In the genomic region with DNA sequence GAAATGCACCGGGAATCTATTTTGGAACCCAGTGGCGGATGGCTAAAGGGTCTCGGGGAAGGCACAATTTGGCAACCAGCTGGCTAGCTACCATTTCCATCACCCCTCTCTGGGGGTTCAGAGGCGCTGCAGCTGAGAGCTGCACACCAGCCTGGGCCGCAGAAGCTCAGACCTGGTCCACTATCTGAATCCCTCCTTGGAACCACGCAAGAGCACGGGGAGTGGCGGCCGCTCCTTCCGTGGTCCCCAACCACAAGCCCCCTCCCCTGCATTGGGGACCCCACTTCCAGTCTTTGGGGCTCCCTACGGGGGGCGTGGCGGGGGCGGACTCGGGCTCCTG, we compare ENCODE assay signal across 8 mouse cellular contexts. TPM values are rescaled to one million over a fixed set of nuclear protein-coding genes. Genes with fewer than 3 reads are reported as not detected.
DNase-seq lines count a peak whose midpoint lies in the region; ATAC-seq lines count a peak whose summit lies in the region.
"Had no signal": no experiment of that assay in that cellular context is flagged by ENCODE, and none has a peak within 500 bp of the region (broad histone marks: within the 10 kb centered on the region; RNA-seq: fewer than 3 reads in every experiment).

No protein-coding gene starts in this region.

- WGBS in liver, embryonic 11.5 days = 5% methylated on average over 15 of the region's 15 CpGs
- 2% methylated on average over 15 of the region's 15 CpGs for WGBS in forebrain, embryonic 11.5 days
- 1% methylated on average over 15 of the region's 15 CpGs for WGBS in limb, embryonic 11.5 days
- 2% methylated on average over 15 of the region's 15 CpGs for WGBS in neural tube, embryonic 15.5 days

- no peak overlapping the region for H3K27ac ChIP-seq in liver, embryonic 11.5 days (ENCODE audit: low read depth, low read length)
- H3K27ac ChIP-seq in forebrain, embryonic 11.5 days (ENCODE audit: low read depth, low read length) = no peak overlapping the region
- no peak overlapping the region for H3K27ac ChIP-seq in limb, embryonic 11.5 days (replicated peaks; ENCODE audit: low read depth, low read length)
- H3K27ac ChIP-seq in neural tube, embryonic 15.5 days (replicated peaks) = peak overlapping the region; percentile 90

- DNase-seq in liver, embryonic 11.5 days (ENCODE audit: low spot score) = no peak
- DNase-seq in liver = no peak
- no peak for DNase-seq in forebrain, embryonic 11.5 days (ENCODE audit: low spot score)
- no peak for DNase-seq in limb, embryonic 11.5 days (ENCODE audit: low spot score)
- DNase-seq in left cerebral cortex, postnatal 14 days (ENCODE audit: low spot score in 2 of 2) = no peak
- DNase-seq in ovary, postnatal 14 days (ENCODE audit: low spot score) = no peak
- DNase-seq: kidney, adult 8-10 months had no signal

- no peaks in the 10 kb centered on the region for H3K36me3 ChIP-seq in liver, embryonic 11.5 days (ENCODE audit: control insufficient read depth, insufficient read depth, low read length)
- no peaks in the 10 kb centered on the region for H3K36me3 ChIP-seq in forebrain, embryonic 11.5 days (ENCODE audit: control insufficient read depth, insufficient read depth, low read length)
- H3K36me3 ChIP-seq in limb, embryonic 11.5 days (ENCODE audit: control insufficient read depth, insufficient read depth, low read length) = no peaks in the 10 kb centered on the region
- H3K36me3 ChIP-seq in neural tube, embryonic 15.5 days = no peaks in the 10 kb centered on the region

- no peak; the same call in 1 of the 2 replicates for ATAC-seq in liver, embryonic 11.5 days (replicated peaks; ENCODE audit: low FRiP score)
- peak; percentile 35 for ATAC-seq in forebrain, embryonic 11.5 days (replicated peaks; ENCODE audit: low FRiP score)
- no peak for ATAC-seq in limb, embryonic 11.5 days (ENCODE audit: insufficient number of reproducible peaks, low FRiP score, low TSS enrichment, low read depth)
- ATAC-seq in neural tube, embryonic 15.5 days (ENCODE audit: low FRiP score) = peak; percentile 49

- peaks cover 55% of the 10 kb centered on the region for H3K27me3 ChIP-seq in liver, embryonic 11.5 days (replicated peaks; ENCODE audit: control insufficient read depth, insufficient read depth, low read length)
- peaks cover 19% of the 10 kb centered on the region for H3K27me3 ChIP-seq in forebrain, embryonic 11.5 days (ENCODE audit: control insufficient read depth, insufficient read depth, low read length)
- H3K27me3 ChIP-seq in limb, embryonic 11.5 days (ENCODE audit: control insufficient read depth, insufficient read depth, low read length) = peaks cover 46% of the 10 kb centered on the region
- peaks cover 5% of the 10 kb centered on the region; the same call in 1 of the 2 replicates for H3K27me3 ChIP-seq in neural tube, embryonic 15.5 days (replicated peaks)

- H3K4me1 ChIP-seq in liver, embryonic 11.5 days (replicated peaks; ENCODE audit: control insufficient read depth, insufficient read depth, low read length) = no peaks in the 10 kb centered on the region
- no peaks in the 10 kb centered on the region for H3K4me1 ChIP-seq in forebrain, embryonic 11.5 days (replicated peaks; ENCODE audit: control insufficient read depth, insufficient read depth, low read length)
- H3K4me1 ChIP-seq in limb, embryonic 11.5 days (ENCODE audit: control insufficient read depth, insufficient read depth, low read length) = peaks cover 5% of the 10 kb centered on the region; the same call in 1 of the 2 replicates
- peaks cover 33% of the 10 kb centered on the region for H3K4me1 ChIP-seq in neural tube, embryonic 15.5 days

- peak overlapping the region; percentile 77 for H3K4me2 ChIP-seq in liver, embryonic 11.5 days
- peak overlapping the region; percentile 88 for H3K4me2 ChIP-seq in forebrain, embryonic 11.5 days (ENCODE audit: low read depth, low read length, severe bottlenecking)
- H3K4me2 ChIP-seq in limb, embryonic 11.5 days (ENCODE audit: low read depth, severe bottlenecking) = peak overlapping the region; percentile 97
- peak overlapping the region; percentile 64 for H3K4me2 ChIP-seq in neural tube, embryonic 15.5 days

- H3K9ac ChIP-seq in liver, embryonic 11.5 days (ENCODE audit: low read depth, low read length) = no peak overlapping the region
- H3K9ac ChIP-seq in forebrain, embryonic 11.5 days (ENCODE audit: low read length) = peak overlapping the region; percentile 71
- peak overlapping the region; percentile 50; the same call in 1 of the 2 replicates for H3K9ac ChIP-seq in limb, embryonic 11.5 days (ENCODE audit: low read length)
- peak overlapping the region; percentile 73 for H3K9ac ChIP-seq in neural tube, embryonic 15.5 days (replicated peaks)

- intact Hi-C loops in left cerebral cortex, postnatal 14 days (cut with DNase I) = loop anchor here (5.0 kb wide), 2 partner anchors 50 to 175 kb away; a partner anchor contains a TSS

- no peaks in the 10 kb centered on the region for H3K9me3 ChIP-seq in liver, embryonic 11.5 days (ENCODE audit: control insufficient read depth, low read length)
- no peaks in the 10 kb centered on the region for H3K9me3 ChIP-seq in forebrain, embryonic 11.5 days (ENCODE audit: control insufficient read depth, low read length)
- no peaks in the 10 kb centered on the region for H3K9me3 ChIP-seq in limb, embryonic 11.5 days (ENCODE audit: control insufficient read depth, low read length)
- no peaks in the 10 kb centered on the region for H3K9me3 ChIP-seq in neural tube, embryonic 15.5 days (replicated peaks)

- H3K4me3 ChIP-seq in liver, embryonic 11.5 days (ENCODE audit: low read depth, low read length) = peak overlapping the region; percentile 54
- peak overlapping the region; percentile 67 for H3K4me3 ChIP-seq in forebrain, embryonic 11.5 days (ENCODE audit: low read depth, low read length)
- H3K4me3 ChIP-seq in limb, embryonic 11.5 days (ENCODE audit: low read depth, low read length) = peak overlapping the region; percentile 56
- H3K4me3 ChIP-seq in neural tube, embryonic 15.5 days (replicated peaks) = peak overlapping the region; percentile 65

RNA-seq across cellular contexts. Expression of a gene that starts 1.7 kb away (rescaled TPM):
- 0.10 and 0.55 TPM in 2 replicates for polyA plus RNA-seq in liver, embryonic 11.5 days (2014; fragmentation: Nextera tagmentation; extraction: Ambion mirVana)
- 14.9 and 15.3 TPM in 2 replicates for polyA plus RNA-seq in forebrain, embryonic 11.5 days (2014; fragmentation: Nextera tagmentation; extraction: Ambion mirVana)
- 0.39 and 0.43 TPM in 2 replicates for polyA plus RNA-seq in limb, embryonic 11.5 days (2014; fragmentation: Nextera tagmentation; extraction: Ambion mirVana)
- polyA plus RNA-seq in neural tube, embryonic 15.5 days (2015; fragmentation: Nextera tagmentation; extraction: Ambion mirVana) = 163 and 187 TPM in 2 replicates
- total RNA-seq in left cerebral cortex, postnatal 14 days (2021) = 100 to 1,000 TPM; 129 to 131 TPM

Comparison
In these comparisons a context has a peak if more than half of its experiments do, and no peak if none do; other contexts are left out.
1. ATAC-seq: peak in forebrain, embryonic 11.5 days (single experiment) and neural tube, embryonic 15.5 days (single experiment); none in liver, embryonic 11.5 days (single experiment) and limb, embryonic 11.5 days (single experiment).
2. RNA of a gene that starts 1.7 kb away (polyA plus RNA-seq): 163 to 187 TPM in neural tube, embryonic 15.5 days; 14.9 to 15.3 TPM in forebrain, embryonic 11.5 days, 0.39 to 0.43 TPM in limb, embryonic 11.5 days and 0.10 to 0.55 TPM in liver, embryonic 11.5 days; every median in the first group is over 10 times any median in the second.
3. Peak in every context shown above with its lines, with median percentiles within 50 percentile points of each other: H3K4me2 ChIP-seq and H3K4me3 ChIP-seq.